Mouse (Mus musculus) neural tube, embryonic 11.5 days (tissue): ENCODE results near the gene Tmem138. TPM values are rescaled to one million over a fixed set of nuclear protein-coding genes. Genes with fewer than 3 reads are reported as not detected.

Source experiments
- ATAC-seq: fragments of 200-750 bp; cut with Nextera tagmentation; 2 replicates; pipeline ENCODE4 v1.8.0; 2017; ENCODE audit warnings: moderate number of reproducible peaks, mild to moderate bottlenecking, moderate TSS enrichment, moderate library complexity; ENCODE audit not compliant: insufficient read depth, low FRiP score, low TSS enrichment
- DNase-seq: peaks from one replicate; pipeline ENCODE4 v3.0.0-alpha.2; 2015; ENCODE audit warnings: low spot score
- H3K27ac ChIP-seq: fragments of 300-500 bp; sonication (generic); 2 replicates; pipeline ENCODE4 v1.5.1; 2014; ENCODE audit warnings: low read depth, mild to moderate bottlenecking, low read length
- H3K27me3 ChIP-seq: fragments of 300-500 bp; sonication (generic); 2 replicates; pipeline ENCODE4 v1.6.1; 2014; ENCODE audit warnings: mild to moderate bottlenecking, low read length, mixed read lengths; ENCODE audit not compliant: control insufficient read depth, insufficient read depth
- H3K36me3 ChIP-seq: fragments of 300-500 bp; sonication (generic); 2 replicates; pipeline ENCODE4 v1.6.1; 2014; ENCODE audit warnings: mild to moderate bottlenecking, low read length, moderate library complexity, mixed read lengths; ENCODE audit not compliant: control insufficient read depth, insufficient read depth
- H3K4me1 ChIP-seq: fragments of 300-500 bp; sonication (generic); 2 replicates; pipeline ENCODE4 v1.6.1; 2014; ENCODE audit warnings: low read length, mixed read lengths; ENCODE audit not compliant: control insufficient read depth, insufficient read depth
- H3K4me2 ChIP-seq: fragments of 300-500 bp; sonication (generic); 2 replicates; pipeline ENCODE4 v1.6.1; 2014; ENCODE audit warnings: low read depth, mild to moderate bottlenecking, moderate library complexity
- H3K4me3 ChIP-seq: fragments of 300-500 bp; sonication (generic); 2 replicates; pipeline ENCODE4 v1.5.1; 2014; ENCODE audit warnings: low read depth, low read length
- H3K9ac ChIP-seq: fragments of 300-500 bp; sonication (generic); 2 replicates; pipeline ENCODE4 v1.6.1; 2014; ENCODE audit warnings: mild to moderate bottlenecking, low read length
- H3K9me3 ChIP-seq: fragments of 300-500 bp; sonication (generic); 2 replicates; pipeline ENCODE4 v1.6.1; 2016; ENCODE audit warnings: low read length; ENCODE audit not compliant: control insufficient read depth
- WGBS: fragments of 180-500 bp; shearing (Covaris S2); extraction: QIAGEN DNeasy Blood & Tissue Kit; methylation state at CpG from one replicate; pipeline ENCODE4 v1.1.7; 2014; 5-methylcytosine and 5-hydroxymethylcytosine counted together
- polyA plus RNA-seq: library from polyadenylated mRNA; unstranded; fragments of >200 nt; fragmentation: Nextera tagmentation; extraction: Ambion mirVana; gene quantifications from 2 replicates; pipeline ENCODE4 v1.2.1, GENCODE M21; 2014

The Tmem138 gene
- polyA plus RNA-seq, 1 experiment from 2014 or later, result 55.8 TPM

GRCm38 (mm10) chr19:10583550-10584146 is 6.5 kb upstream of the Tmem138 start:
- no peak for ATAC-seq
- no peaks in the 10 kb centered on the region for H3K27me3 ChIP-seq
- H3K4me2 ChIP-seq, result no peak overlapping the region
- H3K4me1 ChIP-seq, result no peaks in the 10 kb centered on the region
- no peaks in the 10 kb centered on the region for H3K9me3 ChIP-seq
- no peak overlapping the region for H3K9ac ChIP-seq
- WGBS, result 74% methylated on average over 7 of the region's 7 CpGs
- DNase-seq, result no peak
- H3K27ac ChIP-seq, result no peak overlapping the region
- no peak overlapping the region for H3K4me3 ChIP-seq
- no peaks in the 10 kb centered on the region for H3K36me3 ChIP-seq

- H3K36me3 ChIP-seq, result no peaks in the 10 kb centered on the region
- H3K4me1 ChIP-seq, result no peaks in the 10 kb centered on the region
- no peak for ATAC-seq
- H3K9me3 ChIP-seq, result no peaks in the 10 kb centered on the region
- no peak overlapping the region for H3K27ac ChIP-seq
- H3K4me2 ChIP-seq, result no peak overlapping the region
- H3K4me3 ChIP-seq, result no peak overlapping the region
- DNase-seq, result no peak
- H3K9ac ChIP-seq, result no peak overlapping the region
- no peaks in the 10 kb centered on the region for H3K27me3 ChIP-seq
- WGBS, result 86% methylated on average over 6 of the region's 6 CpGs
These were observed 4.8 kb upstream of the Tmem138 start for GRCm38 (mm10) chr19:10581984-10582383.

GRCm38 (mm10) chr19:10580761-10581160 is 3.6 kb upstream of the Tmem138 start:
- Histone ChIP-seq H3K4me2 (no peak overlapping the region), H3K36me3 (no peaks in the 10 kb centered on the region), H3K27me3 (no peaks in the 10 kb centered on the region), H3K9me3 (no peaks in the 10 kb centered on the region), H3K9ac (no peak overlapping the region), H3K4me1 (peaks cover 2% of the 10 kb centered on the region; the same call in 1 of the 2 replicates), H3K4me3 (no peak overlapping the region), H3K27ac (no peak overlapping the region)
- DNase-seq, result no peak
- ATAC-seq, result no peak
- 89% methylated on average over 3 of the region's 3 CpGs for WGBS

- WGBS, result 89% methylated on average over 3 of the region's 3 CpGs
- H3K9ac ChIP-seq, result no peak overlapping the region
- no peak for DNase-seq
These were observed 2.9 kb upstream of the Tmem138 start for GRCm38 (mm10) chr19:10580102-10580501.

GRCm38 (mm10) chr19:10569627-10570026 is 7.5 kb downstream of the Tmem138 start:
- H3K4me3 ChIP-seq, result no peak overlapping the region
- 96% methylated on average over 6 of the region's 6 CpGs for WGBS
- no peak overlapping the region for H3K4me2 ChIP-seq
- no peaks in the 10 kb centered on the region for H3K27me3 ChIP-seq
- H3K36me3 ChIP-seq, result peaks cover 13% of the 10 kb centered on the region
- no peak overlapping the region for H3K27ac ChIP-seq
- ATAC-seq (no peak), DNase-seq (no peak)
- no peaks in the 10 kb centered on the region for H3K4me1 ChIP-seq
- H3K9ac ChIP-seq, result no peak overlapping the region
- H3K9me3 ChIP-seq, result no peaks in the 10 kb centered on the region

More at GRCm38 (mm10) chr19:10580102-10580501, 2.9 kb upstream of the Tmem138 start:
- H3K4me1 ChIP-seq, result peaks cover 2% of the 10 kb centered on the region; the same call in 1 of the 2 replicates
- H3K27me3 ChIP-seq, result no peaks in the 10 kb centered on the region
- no peaks in the 10 kb centered on the region for H3K9me3 ChIP-seq
- H3K36me3 ChIP-seq, result no peaks in the 10 kb centered on the region
- no peak overlapping the region for H3K4me3 ChIP-seq
- H3K27ac ChIP-seq, result no peak overlapping the region
- H3K4me2 ChIP-seq, result no peak overlapping the region
- ATAC-seq, result no peak

- Histone ChIP-seq H3K9ac (no peak overlapping the region), H3K27ac (no peak overlapping the region), H3K4me1 (no peaks in the 10 kb centered on the region), H3K36me3 (peaks cover 4% of the 10 kb centered on the region; the same call in 1 of the 2 replicates), H3K9me3 (no peaks in the 10 kb centered on the region), H3K4me2 (no peak overlapping the region), H3K27me3 (no peaks in the 10 kb centered on the region), H3K4me3 (no peak overlapping the region)
- ATAC-seq (no peak), DNase-seq (no peak)
- whole genome bisulfite sequencing, result 84% methylated on average over 4 of the region's 4 CpGs
These were observed 11.9 kb downstream of the Tmem138 start for GRCm38 (mm10) chr19:10565217-10565616.

GRCm38 (mm10) chr19:10564278-10564677 is 12.9 kb downstream of the Tmem138 start:
- Histone ChIP-seq H3K4me3 (no peak overlapping the region), H3K9ac (no peak overlapping the region), H3K9me3 (no peaks in the 10 kb centered on the region), H3K4me1 (no peaks in the 10 kb centered on the region), H3K27me3 (no peaks in the 10 kb centered on the region), H3K4me2 (no peak overlapping the region), H3K36me3 (no peaks in the 10 kb centered on the region), H3K27ac (no peak overlapping the region)
- ATAC-seq (no peak), DNase-seq (no peak)
- 83% methylated on average over 6 of the region's 6 CpGs for WGBS

GRCm38 (mm10) chr19:10562351-10562750 is 14.8 kb downstream of the Tmem138 start:
- Histone ChIP-seq H3K9ac (no peak overlapping the region), H3K4me1 (no peaks in the 10 kb centered on the region), H3K27me3 (no peaks in the 10 kb centered on the region), H3K36me3 (no peaks in the 10 kb centered on the region), H3K4me3 (no peak overlapping the region), H3K9me3 (no peaks in the 10 kb centered on the region), H3K4me2 (no peak overlapping the region), H3K27ac (no peak overlapping the region)
- ATAC-seq, result no peak
- 71% methylated on average over 5 of the region's 5 CpGs for WGBS
- no peak for DNase-seq

- no peak overlapping the region for H3K9ac ChIP-seq
- H3K36me3 ChIP-seq, result no peaks in the 10 kb centered on the region
- DNase-seq (no peak), ATAC-seq (no peak)
- no peak overlapping the region for H3K27ac ChIP-seq
- no peak overlapping the region for H3K4me2 ChIP-seq
- H3K9me3 ChIP-seq, result no peaks in the 10 kb centered on the region
- 73% methylated on average over 6 of the region's 6 CpGs for WGBS
- H3K27me3 ChIP-seq, result no peaks in the 10 kb centered on the region
- H3K4me1 ChIP-seq, result no peaks in the 10 kb centered on the region
- no peak overlapping the region for H3K4me3 ChIP-seq
These were observed 15.4 kb downstream of the Tmem138 start for GRCm38 (mm10) chr19:10561558-10562314.
